Mouse (Mus musculus): Measurements from ENCODE around the gene Sorcs2.

The Sorcs2 gene

GRCm38 (mm10) chr5:36166346-36167013, 231.5 kb downstream of the Sorcs2 start:
- DNase-seq, result no peak

- no peak for DNase-seq
Observed at GRCm38 (mm10) chr5:36165424-36166302, 232.3 kb downstream of the Sorcs2 start.

GRCm38 (mm10) chr5:36154879-36155485, 243.0 kb downstream of the Sorcs2 start:
- DNase-seq, result no peak

- no peak for DNase-seq
Observed at GRCm38 (mm10) chr5:36153261-36153660, 244.7 kb downstream of the Sorcs2 start.

GRCm38 (mm10) chr5:36151086-36151485, 246.9 kb downstream of the Sorcs2 start:
- no peak for DNase-seq

GRCm38 (mm10) chr5:36149098-36149497, 248.8 kb downstream of the Sorcs2 start:
- DNase-seq, result no peak

GRCm38 (mm10) chr5:36146589-36146988, 251.3 kb downstream of the Sorcs2 start:
- no peak for DNase-seq

- no peak for DNase-seq
Observed at GRCm38 (mm10) chr5:36144560-36144959, 253.4 kb downstream of the Sorcs2 start.

GRCm38 (mm10) chr5:36141676-36142255, 256.2 kb downstream of the Sorcs2 start:
- no peak for DNase-seq

- DNase-seq, result peak; percentile 42
Observed at GRCm38 (mm10) chr5:36141112-36141511, 256.8 kb downstream of the Sorcs2 start.

GRCm38 (mm10) chr5:36139766-36140165, 258.2 kb downstream of the Sorcs2 start:
- DNase-seq, result no peak

- no peak for DNase-seq
Observed at GRCm38 (mm10) chr5:36135874-36136542, 261.9 kb downstream of the Sorcs2 start.

- no peak for DNase-seq
Observed at GRCm38 (mm10) chr5:36134302-36134701, 263.6 kb downstream of the Sorcs2 start.

- DNase-seq, result no peak
Observed at GRCm38 (mm10) chr5:36133893-36134292, 264.0 kb downstream of the Sorcs2 start.

GRCm38 (mm10) chr5:36130393-36131011, 267.4 kb downstream of the Sorcs2 start:
- DNase-seq, result peak; percentile 36

GRCm38 (mm10) chr5:36129661-36130060, 268.3 kb downstream of the Sorcs2 start:
- DNase-seq, result peak; percentile 19

GRCm38 (mm10) chr5:36128513-36128912, 269.4 kb downstream of the Sorcs2 start:
- no peak for DNase-seq

GRCm38 (mm10) chr5:36124993-36125392, 272.9 kb downstream of the Sorcs2 start:
- DNase-seq, result no peak

GRCm38 (mm10) chr5:36122987-36123386, 275.0 kb downstream of the Sorcs2 start:
- no peak for DNase-seq

- peak; percentile 31 for DNase-seq
Observed at GRCm38 (mm10) chr5:36120931-36121341, 277.0 kb downstream of the Sorcs2 start.

- no peak for DNase-seq
Observed at GRCm38 (mm10) chr5:36118061-36118460, 279.9 kb downstream of the Sorcs2 start.

- no peak for DNase-seq
Observed at GRCm38 (mm10) chr5:36115519-36115918, 282.4 kb downstream of the Sorcs2 start.

Measured in lung, postnatal 14 days (tissue).